Mouse (Mus musculus) CH12.LX (cell line): ENCODE measurements around the gene Unc5cl. TPM values are rescaled to one million over a fixed set of nuclear protein-coding genes. Genes with fewer than 3 reads are reported as not detected.

ENCODE experiments used
- DNase-seq: peaks from one replicate; pipeline ENCODE4 v3.0.0-alpha.2; 2013; ENCODE audit errors: extremely low read depth
- H3K27ac ChIP-seq: 2 replicates; pipeline ENCODE4 v1.5.1; 2012; ENCODE audit warnings: low read depth, mild to moderate bottlenecking, control low read depth, moderate library complexity; ENCODE audit not compliant: insufficient read depth
- H3K27me3 ChIP-seq: replicated peaks from 2 replicates; pipeline ENCODE3; 2012; ENCODE audit warnings: inconsistent platforms
- H3K36me3 ChIP-seq, 2 experiments: replicated peaks in 1 of 2; 2 replicates each; pipeline versions ENCODE3 to v1.6.1; 2012; ENCODE audit warnings: inconsistent platforms in 1 of 2, low read length in 1 of 2, mild to moderate bottlenecking in 1 of 2, mixed read lengths in 1 of 2, moderate library complexity in 1 of 2; ENCODE audit not compliant: control insufficient read depth in 1 of 2, insufficient read depth in 1 of 2
- H3K4me1 ChIP-seq, 2 experiments: 2 replicates each; pipeline ENCODE4 v1.6.1; 2012; ENCODE audit warnings: inconsistent platforms in 1 of 2, moderate library complexity in 1 of 2; ENCODE audit not compliant: insufficient read depth in 2 of 2, control insufficient read depth in 1 of 2
- H3K4me2 ChIP-seq: 2 replicates; pipeline ENCODE4 v1.6.1; 2012; ENCODE audit warnings: low read depth, mild to moderate bottlenecking, control low read depth; ENCODE audit not compliant: poor library complexity, insufficient read depth, severe bottlenecking
- H3K4me3 ChIP-seq, 3 experiments: fragments of 150-350 bp in 1 of 3; sonication (generic) in 1 of 3; replicated peaks in 1 of 3; 2 replicates each; pipeline versions ENCODE3 to v1.5.1; 2011 to 2012; ENCODE audit warnings: low read depth in 2 of 3, low read length in 2 of 3, mild to moderate bottlenecking in 2 of 3, moderate library complexity in 2 of 3, control low read depth in 1 of 3, improper control_type of control experiment in 1 of 3, inconsistent platforms in 1 of 3, mixed read lengths in 1 of 3; ENCODE audit not compliant: poor library complexity in 1 of 3
- H3K79me2 ChIP-seq: replicated peaks from 2 replicates; pipeline ENCODE4 v1.6.1; 2012; ENCODE audit warnings: mild to moderate bottlenecking, moderate library complexity; ENCODE audit not compliant: control insufficient read depth, poor library complexity, insufficient read depth, severe bottlenecking; ENCODE audit errors: extremely low read depth
- H3K9ac ChIP-seq: 2 replicates; pipeline ENCODE4 v1.6.1; 2012; ENCODE audit warnings: low read depth, mild to moderate bottlenecking, control low read depth, moderate library complexity; ENCODE audit not compliant: insufficient read depth
- H3K9me3 ChIP-seq: replicated peaks from 2 replicates; pipeline ENCODE3; 2012; ENCODE audit warnings: low read length, inconsistent platforms, mixed read lengths
- CHD1 ChIP-seq: IDR thresholded peaks from 2 replicates; pipeline ENCODE4 v1.6.1; 2012; ENCODE audit warnings: low read depth, low read length, improper control_type of control experiment, inconsistent platforms
- CHD2 ChIP-seq: IDR thresholded peaks from 2 replicates; pipeline ENCODE4 v1.6.1; 2011; ENCODE audit warnings: low read length, improper control_type of control experiment
- CTCF ChIP-seq, 2 experiments: IDR thresholded peaks in 1 of 2; conservative IDR thresholded peaks in 1 of 2; 2 replicates each; pipeline ENCODE4 v1.5.1; 2011 to 2012; ENCODE audit warnings: low read depth in 2 of 2, low read length in 2 of 2, improper control_type of control experiment in 1 of 2, inconsistent platforms in 1 of 2, mild to moderate bottlenecking in 1 of 2, moderate library complexity in 1 of 2
- E2F4 ChIP-seq: IDR thresholded peaks from 2 replicates; pipeline ENCODE4 v1.6.1; 2011; ENCODE audit warnings: low read depth, low read length, improper control_type of control experiment; ENCODE audit not compliant: insufficient replicate concordance
- ELF1 ChIP-seq: IDR thresholded peaks from 2 replicates; pipeline ENCODE4 v1.6.1; 2014; ENCODE audit warnings: low read depth, mild to moderate bottlenecking, inconsistent platforms, low read length, improper control_type of control experiment
- IRF4 ChIP-seq: IDR thresholded peaks from 2 replicates; pipeline ENCODE4 v1.6.1; 2014; ENCODE audit warnings: low read depth, mild to moderate bottlenecking, inconsistent platforms, low read length, improper control_type of control experiment
- JUN ChIP-seq: IDR thresholded peaks from 2 replicates; pipeline ENCODE4 v1.6.1; 2011; ENCODE audit warnings: low read depth, mild to moderate bottlenecking, low read length, improper control_type of control experiment, moderate library complexity; ENCODE audit not compliant: insufficient read depth
- JUND ChIP-seq: conservative IDR thresholded peaks from 2 replicates; pipeline ENCODE4 v1.6.1; 2011; ENCODE audit warnings: low read depth, low read length, improper control_type of control experiment
- KAT2A ChIP-seq: IDR thresholded peaks from 2 replicates; pipeline ENCODE4 v1.6.1; 2012; ENCODE audit warnings: low read length, improper control_type of control experiment, inconsistent platforms; ENCODE audit not compliant: insufficient replicate concordance
- MAFK ChIP-seq: IDR thresholded peaks from 2 replicates; pipeline ENCODE4 v1.6.1; 2011; ENCODE audit warnings: low read length, improper control_type of control experiment; ENCODE audit not compliant: insufficient replicate concordance
- MAX ChIP-seq: IDR thresholded peaks from 2 replicates; pipeline ENCODE4 v1.6.1; 2011; ENCODE audit warnings: low read length, improper control_type of control experiment
- MAZ ChIP-seq: IDR thresholded peaks from 2 replicates; pipeline ENCODE4 v1.6.1; 2012; ENCODE audit warnings: low read depth, mild to moderate bottlenecking, inconsistent platforms, low read length, improper control_type of control experiment, moderate library complexity
- MXI1 ChIP-seq: IDR thresholded peaks from 2 replicates; pipeline ENCODE4 v1.6.1; 2011; ENCODE audit warnings: mild to moderate bottlenecking, low read depth, low read length, improper control_type of control experiment
- MYC ChIP-seq: IDR thresholded peaks from 2 replicates; pipeline ENCODE4 v1.6.1; 2011; ENCODE audit warnings: low read depth, mild to moderate bottlenecking, improper control_type of control experiment, low read length
- NELFE ChIP-seq: IDR thresholded peaks from 2 replicates; pipeline ENCODE4 v1.6.1; 2011; ENCODE audit warnings: low read depth, low read length, improper control_type of control experiment
- RAD21 ChIP-seq: IDR thresholded peaks from 2 replicates; pipeline ENCODE4 v1.6.1; 2011; ENCODE audit warnings: low read depth, mild to moderate bottlenecking, low read length, improper control_type of control experiment, moderate library complexity
- RCOR1 ChIP-seq: conservative IDR thresholded peaks from 2 replicates; pipeline ENCODE4 v1.6.1; 2012; ENCODE audit warnings: low read depth, mild to moderate bottlenecking, inconsistent platforms, low read length, improper control_type of control experiment
- SIN3A ChIP-seq: IDR thresholded peaks from 2 replicates; pipeline ENCODE4 v1.6.1; 2012; ENCODE audit warnings: low read length, improper control_type of control experiment, inconsistent platforms
- TBP ChIP-seq: conservative IDR thresholded peaks from 2 replicates; pipeline ENCODE4 v1.6.1; 2011; ENCODE audit warnings: low read depth, low read length, improper control_type of control experiment
- UBTF ChIP-seq: IDR thresholded peaks from 2 replicates; pipeline ENCODE4 v1.6.1; 2012; ENCODE audit warnings: low read depth, mild to moderate bottlenecking, inconsistent platforms, low read length, improper control_type of control experiment, moderate library complexity
- USF2 ChIP-seq: conservative IDR thresholded peaks from 2 replicates; pipeline ENCODE4 v1.6.1; 2011; ENCODE audit warnings: low read depth, low read length, improper control_type of control experiment
- ZC3H11A ChIP-seq: IDR thresholded peaks from 2 replicates; pipeline ENCODE4 v1.6.1; 2012; ENCODE audit warnings: low read depth, mild to moderate bottlenecking, inconsistent platforms, low read length, improper control_type of control experiment
- ZKSCAN1 ChIP-seq: IDR thresholded peaks from 2 replicates; pipeline ENCODE4 v1.6.1; 2012; ENCODE audit warnings: low read depth, inconsistent platforms, low read length, improper control_type of control experiment, borderline replicate concordance
- ZNF384 ChIP-seq: IDR thresholded peaks from 2 replicates; pipeline ENCODE4 v1.6.1; 2012; ENCODE audit warnings: low read depth, low read length, improper control_type of control experiment, inconsistent platforms
- dilution Hi-C: fragments of 300-500 bp; cut with MboI; formaldehyde crosslinking; loops from 2 replicates; pipeline ENCODE4 v1.14.3; 2020; ENCODE audit warnings: low sequenced_read_pairs; ENCODE audit not compliant: extremely low pct_unique_long_range_greater_than_20kb, extremely low pct_ligation_motif_present
- in situ Hi-C: fragments of 300-500 bp; cut with MboI; formaldehyde crosslinking; loops from 3 replicates; pipeline ENCODE4 v1.14.3; 2019; ENCODE audit warnings: low sequenced_read_pairs, low pct_ligation_motif_present, low pct_unique_long_range_greater_than_20kb, mixed read lengths
- polyA plus RNA-seq: library from polyadenylated mRNA; unstranded; fragments of >175 nt; gene quantifications from 2 replicates; pipeline ENCODE4 v1.2.1, GENCODE M21; 2012; ENCODE audit warnings: low read depth; ENCODE audit not compliant: insufficient read length
- total RNA-seq, 2 experiments: library from RNA; depleted of rRNA; stranded (reverse); fragments of 300-350 nt in 1 of 2; fragments of >200 nt in 1 of 2; gene quantifications; 2 replicates each; pipeline ENCODE4 v1.2.3; 2012 to 2014

Gene Unc5cl
- total and polyA plus RNA-seq, 3 experiments = 0.09 to 0.21 TPM; not detected in 1

DNA sequence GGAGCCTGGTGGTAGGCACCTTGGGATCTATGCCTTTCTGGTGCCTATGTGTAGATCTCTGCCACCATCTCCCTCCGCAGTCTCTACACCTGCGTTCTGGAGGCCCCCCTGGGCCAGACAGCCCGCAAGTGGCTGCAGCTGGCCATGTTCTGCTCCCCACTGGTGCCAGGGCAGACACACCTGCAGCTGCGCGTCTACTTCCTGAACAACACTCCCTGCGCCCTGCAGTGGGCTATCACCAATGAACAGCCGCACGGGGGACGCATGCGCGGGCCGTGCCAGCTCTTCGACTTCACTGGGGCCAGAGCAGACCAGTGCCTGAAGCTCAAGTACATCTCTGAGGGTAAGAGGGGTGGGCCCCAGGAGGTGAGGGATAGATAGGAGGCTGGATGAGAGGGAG, 7.4 kb downstream of the Unc5cl start:
- no peak overlapping the region for H3K27ac ChIP-seq
- in situ Hi-C loops = loop anchor here (25.0 kb wide), 1 partner anchor 950 kb away; no protein-coding TSS in a partner anchor
- H3K9me3 ChIP-seq = no peaks in the 10 kb centered on the region

DNA sequence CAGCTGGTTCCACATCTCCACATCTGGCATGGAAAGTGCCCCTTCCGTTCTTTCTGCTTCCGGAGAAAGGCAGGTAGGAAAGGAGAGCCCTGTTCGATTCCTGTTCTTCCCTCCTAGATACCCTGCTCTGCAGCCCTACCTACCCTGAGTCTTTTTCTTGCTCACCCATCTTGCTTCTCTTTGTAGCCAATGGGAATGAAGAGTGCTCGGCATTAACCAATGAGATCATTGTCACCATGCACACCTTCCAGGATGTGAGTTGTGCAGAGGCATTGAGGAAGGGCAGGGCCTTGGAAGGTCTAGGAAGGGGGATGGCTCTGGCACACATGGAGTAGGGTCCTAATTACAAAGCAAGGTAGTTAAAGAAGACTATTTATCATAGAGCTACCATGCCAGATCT, 8.7 kb downstream of the Unc5cl start:
- no peak for DNase-seq
- dilution Hi-C loops = no loop called here
- no peaks in the 10 kb centered on the region for H3K79me2 ChIP-seq
- H3K4me1 ChIP-seq = no peaks in the 10 kb centered on the region
- H3K9me3 ChIP-seq = no peaks in the 10 kb centered on the region
- no peaks in the 10 kb centered on the region for H3K36me3 ChIP-seq
- H3K9ac ChIP-seq = no peak overlapping the region
- TF ChIP-seq MAFK (no peak), CHD2 (no peak), MXI1 (no peak), RCOR1 (no peak), ELF1 (no peak), ZC3H11A (no peak), RAD21 (no peak), CHD1 (no peak), MAZ (no peak), UBTF (no peak), KAT2A (no peak), USF2 (no peak), TBP (no peak)
- H3K27me3 ChIP-seq = peaks cover 14% of the 10 kb centered on the region
- in situ Hi-C loops = loop anchor here (25.0 kb wide), 1 partner anchor 949 kb away; no protein-coding TSS in a partner anchor
- H3K27ac ChIP-seq = no peak overlapping the region
- no peak overlapping the region for H3K4me3 ChIP-seq
- H3K4me2 ChIP-seq = no peak overlapping the region

More for the DNA sequence above, 7.4 kb downstream of the Unc5cl start:
- no peak overlapping the region for H3K4me3 ChIP-seq
- no peak overlapping the region for H3K9ac ChIP-seq
- no peaks in the 10 kb centered on the region for H3K36me3 ChIP-seq
- no peak overlapping the region for H3K4me2 ChIP-seq
- dilution Hi-C loops = no loop called here
- no peak for TF ChIP-seq JUND
- no peak for TF ChIP-seq NELFE
- no peak for TF ChIP-seq E2F4
- TF ChIP-seq CHD1 = no peak
- TF ChIP-seq KAT2A = no peak
- TF ChIP-seq ELF1 = no peak
- TF ChIP-seq IRF4 = no peak
- TF ChIP-seq JUN = no peak
- TF ChIP-seq MYC = no peak
- no peak for TF ChIP-seq TBP
- TF ChIP-seq CTCF (conservative IDR thresholded peaks at IDR 0.05 in 1 of 2, IDR thresholded peaks at IDR 0.05 in 1 of 2; ENCODE audit: low read depth in 2 of 2, low read length in 2 of 2) = no peak
- no peak for TF ChIP-seq SIN3A
- no peak for TF ChIP-seq MAX
- TF ChIP-seq ZKSCAN1 = no peak
- no peak for TF ChIP-seq ZNF384
- no peaks in the 10 kb centered on the region for H3K79me2 ChIP-seq
- peaks cover 10% of the 10 kb centered on the region for H3K27me3 ChIP-seq
- no peaks in the 10 kb centered on the region for H3K4me1 ChIP-seq
- DNase-seq = no peak
